Mouse (Mus musculus): ENCODE data around the gene Kmt5a. TPM values are rescaled to one million over a fixed set of nuclear protein-coding genes. Genes with fewer than 3 reads are reported as not detected.
"Not testable (repeated sequence)": the region's sequence is repeated elsewhere in the genome, so short reads cannot be mapped to it uniquely, and the experiment has no call there.

The Kmt5a gene
- polyA plus RNA-seq, 1 experiment from 2014 or later: 50.4 TPM

- ATAC-seq (ENCODE audit: insufficient read depth, low FRiP score): no peak
- Histone ChIP-seq H3K27me3 (ENCODE audit: control insufficient read depth, insufficient read depth, low read length) (no peaks in the 10 kb centered on the region), H3K27ac (ENCODE audit: low read length) (peak overlapping the region; percentile 43), H3K4me2 (ENCODE audit: low read depth, low read length) (no peak overlapping the region), H3K36me3 (ENCODE audit: control insufficient read depth, insufficient read depth, low read length) (peaks cover 36% of the 10 kb centered on the region), H3K9ac (ENCODE audit: low read length) (peak overlapping the region; percentile 47), H3K4me3 (replicated peaks; ENCODE audit: low read length) (no peak overlapping the region), H3K9me3 (replicated peaks; ENCODE audit: control insufficient read depth, low read length) (no peaks in the 10 kb centered on the region), H3K4me1 (ENCODE audit: control insufficient read depth, insufficient read depth, low read length) (peaks cover 21% of the 10 kb centered on the region)
- WGBS: 79% methylated on average over 13 of the region's 13 CpGs
These were observed 13.8 kb downstream of the Kmt5a start for GRCm38 (mm10) chr5:124453339-124454081.

- Histone ChIP-seq H3K36me3 (ENCODE audit: control insufficient read depth, insufficient read depth, low read length) (peaks cover 41% of the 10 kb centered on the region), H3K27ac (ENCODE audit: low read length) (peak overlapping the region; percentile 43), H3K27me3 (ENCODE audit: control insufficient read depth, insufficient read depth, low read length) (no peaks in the 10 kb centered on the region), H3K4me1 (ENCODE audit: control insufficient read depth, insufficient read depth, low read length) (peaks cover 16% of the 10 kb centered on the region), H3K9me3 (replicated peaks; ENCODE audit: control insufficient read depth, low read length) (no peaks in the 10 kb centered on the region), H3K4me2 (ENCODE audit: low read depth, low read length) (no peak overlapping the region), H3K9ac (ENCODE audit: low read length) (no peak overlapping the region), H3K4me3 (replicated peaks; ENCODE audit: low read length) (no peak overlapping the region)
- 84% methylated on average over 1 of the region's 1 CpGs for WGBS
- ATAC-seq (ENCODE audit: insufficient read depth, low FRiP score): no peak
These were observed 14.3 kb downstream of the Kmt5a start for GRCm38 (mm10) chr5:124454082-124454419.

GRCm38 (mm10) chr5:124456762-124457161 is 17.0 kb downstream of the Kmt5a start:
- Histone ChIP-seq H3K4me2 (ENCODE audit: low read depth, low read length) (no peak overlapping the region), H3K27me3 (ENCODE audit: control insufficient read depth, insufficient read depth, low read length) (no peaks in the 10 kb centered on the region), H3K4me3 (replicated peaks; ENCODE audit: low read length) (no peak overlapping the region), H3K9ac (ENCODE audit: low read length) (no peak overlapping the region), H3K9me3 (replicated peaks; ENCODE audit: control insufficient read depth, low read length) (no peaks in the 10 kb centered on the region), H3K27ac (ENCODE audit: low read length) (no peak overlapping the region), H3K36me3 (ENCODE audit: control insufficient read depth, insufficient read depth, low read length) (peaks cover 45% of the 10 kb centered on the region), H3K4me1 (ENCODE audit: control insufficient read depth, insufficient read depth, low read length) (peaks cover 10% of the 10 kb centered on the region)
- WGBS: 97% methylated on average over 6 of the region's 6 CpGs
- no peak for ATAC-seq (ENCODE audit: insufficient read depth, low FRiP score)

GRCm38 (mm10) chr5:124460922-124461321 is 21.2 kb downstream of the Kmt5a start:
- WGBS: 88% methylated on average over 14 of the region's 14 CpGs
- peaks cover 44% of the 10 kb centered on the region for H3K36me3 ChIP-seq (ENCODE audit: control insufficient read depth, insufficient read depth, low read length)
- not testable (repeated sequence) for H3K27me3 ChIP-seq (ENCODE audit: control insufficient read depth, insufficient read depth, low read length); H3K27ac ChIP-seq (ENCODE audit: low read length); H3K4me3 ChIP-seq (replicated peaks; ENCODE audit: low read length); H3K9me3 ChIP-seq (replicated peaks; ENCODE audit: control insufficient read depth, low read length); ATAC-seq (ENCODE audit: insufficient read depth, low FRiP score); H3K4me1 ChIP-seq (ENCODE audit: control insufficient read depth, insufficient read depth, low read length); H3K4me2 ChIP-seq (ENCODE audit: low read depth, low read length); H3K9ac ChIP-seq (ENCODE audit: low read length)

GRCm38 (mm10) chr5:124462297-124463025 is 22.7 kb downstream of the Kmt5a start:
- Histone ChIP-seq H3K4me1 (ENCODE audit: control insufficient read depth, insufficient read depth, low read length) (no peaks in the 10 kb centered on the region), H3K27ac (ENCODE audit: low read length) (no peak overlapping the region), H3K4me2 (ENCODE audit: low read depth, low read length) (no peak overlapping the region), H3K36me3 (ENCODE audit: control insufficient read depth, insufficient read depth, low read length) (peaks cover 34% of the 10 kb centered on the region), H3K9me3 (replicated peaks; ENCODE audit: control insufficient read depth, low read length) (no peaks in the 10 kb centered on the region), H3K9ac (ENCODE audit: low read length) (no peak overlapping the region), H3K4me3 (replicated peaks; ENCODE audit: low read length) (no peak overlapping the region), H3K27me3 (ENCODE audit: control insufficient read depth, insufficient read depth, low read length) (no peaks in the 10 kb centered on the region)
- ATAC-seq (ENCODE audit: insufficient read depth, low FRiP score): no peak
- 85% methylated on average over 8 of the region's 8 CpGs for WGBS

- no peak for ATAC-seq (ENCODE audit: insufficient read depth, low FRiP score)
- 85% methylated on average over 5 of the region's 5 CpGs for WGBS
- H3K4me1 ChIP-seq (ENCODE audit: control insufficient read depth, insufficient read depth, low read length): no peaks in the 10 kb centered on the region
- H3K27ac ChIP-seq (ENCODE audit: low read length): no peak overlapping the region
- peaks cover 27% of the 10 kb centered on the region for H3K36me3 ChIP-seq (ENCODE audit: control insufficient read depth, insufficient read depth, low read length)
- H3K4me2 ChIP-seq (ENCODE audit: low read depth, low read length): no peak overlapping the region
- H3K27me3 ChIP-seq (ENCODE audit: control insufficient read depth, insufficient read depth, low read length): no peaks in the 10 kb centered on the region
- no peaks in the 10 kb centered on the region for H3K9me3 ChIP-seq (replicated peaks; ENCODE audit: control insufficient read depth, low read length)
- no peak overlapping the region for H3K4me3 ChIP-seq (replicated peaks; ENCODE audit: low read length)
- no peak overlapping the region for H3K9ac ChIP-seq (ENCODE audit: low read length)
These were observed 23.7 kb downstream of the Kmt5a start for GRCm38 (mm10) chr5:124463462-124463861.

- Histone ChIP-seq H3K9me3 (replicated peaks; ENCODE audit: control insufficient read depth, low read length) (no peaks in the 10 kb centered on the region), H3K9ac (ENCODE audit: low read length) (no peak overlapping the region), H3K36me3 (ENCODE audit: control insufficient read depth, insufficient read depth, low read length) (peaks cover 19% of the 10 kb centered on the region), H3K27me3 (ENCODE audit: control insufficient read depth, insufficient read depth, low read length) (no peaks in the 10 kb centered on the region), H3K4me2 (ENCODE audit: low read depth, low read length) (no peak overlapping the region), H3K4me1 (ENCODE audit: control insufficient read depth, insufficient read depth, low read length) (no peaks in the 10 kb centered on the region), H3K27ac (ENCODE audit: low read length) (no peak overlapping the region), H3K4me3 (replicated peaks; ENCODE audit: low read length) (no peak overlapping the region)
- ATAC-seq (ENCODE audit: insufficient read depth, low FRiP score): no peak
These were observed 25.2 kb downstream of the Kmt5a start for GRCm38 (mm10) chr5:124464905-124465304.

- no peak overlapping the region for H3K27ac ChIP-seq (ENCODE audit: low read length)
- no peak overlapping the region for H3K9ac ChIP-seq (ENCODE audit: low read length)
- no peaks in the 10 kb centered on the region for H3K4me1 ChIP-seq (ENCODE audit: control insufficient read depth, insufficient read depth, low read length)
- H3K4me2 ChIP-seq (ENCODE audit: low read depth, low read length): no peak overlapping the region
- 89% methylated on average over 1 of the region's 1 CpGs for WGBS
- no peaks in the 10 kb centered on the region for H3K9me3 ChIP-seq (replicated peaks; ENCODE audit: control insufficient read depth, low read length)
- peaks cover 6% of the 10 kb centered on the region for H3K36me3 ChIP-seq (ENCODE audit: control insufficient read depth, insufficient read depth, low read length)
- no peaks in the 10 kb centered on the region for H3K27me3 ChIP-seq (ENCODE audit: control insufficient read depth, insufficient read depth, low read length)
- no peak for ATAC-seq (ENCODE audit: insufficient read depth, low FRiP score)
- no peak overlapping the region for H3K4me3 ChIP-seq (replicated peaks; ENCODE audit: low read length)
These were observed 28.0 kb downstream of the Kmt5a start for GRCm38 (mm10) chr5:124467766-124468165.

GRCm38 (mm10) chr5:124468365-124468764 is 28.6 kb downstream of the Kmt5a start:
- H3K36me3 ChIP-seq (ENCODE audit: control insufficient read depth, insufficient read depth, low read length): peaks cover 3% of the 10 kb centered on the region
- H3K9ac ChIP-seq (ENCODE audit: low read length): no peak overlapping the region
- H3K4me2 ChIP-seq (ENCODE audit: low read depth, low read length): no peak overlapping the region
- no peaks in the 10 kb centered on the region for H3K27me3 ChIP-seq (ENCODE audit: control insufficient read depth, insufficient read depth, low read length)
- no peaks in the 10 kb centered on the region for H3K9me3 ChIP-seq (replicated peaks; ENCODE audit: control insufficient read depth, low read length)
- no peak overlapping the region for H3K27ac ChIP-seq (ENCODE audit: low read length)
- no peak for ATAC-seq (ENCODE audit: insufficient read depth, low FRiP score)
- no peaks in the 10 kb centered on the region for H3K4me1 ChIP-seq (ENCODE audit: control insufficient read depth, insufficient read depth, low read length)
- 90% methylated on average over 7 of the region's 7 CpGs for WGBS
- H3K4me3 ChIP-seq (replicated peaks; ENCODE audit: low read length): no peak overlapping the region

All from stomach, embryonic 16.5 days (tissue).